In genomic region chr4:33786958-33787357, GRCm38 (mm10) we compare ENCODE assay signal across 22 mouse cellular contexts.
DNase-seq lines count a peak whose midpoint lies in the region; ATAC-seq lines count a peak whose summit lies in the region.
"Had no signal": no experiment of that assay in that cellular context is flagged by ENCODE, and none has a peak within 500 bp of the region (broad histone marks: within the 10 kb centered on the region; RNA-seq: fewer than 3 reads in every experiment).

No protein-coding gene starts in this region.

- no peaks in the 10 kb centered on the region for H3K36me3 ChIP-seq in liver, embryonic 11.5 days (ENCODE audit: control insufficient read depth, insufficient read depth, low read length)
- H3K36me3 ChIP-seq: embryonic facial prominence, embryonic 13.5 days; forebrain, embryonic 12.5 days; heart, embryonic 13.5 days had no signal

- no peaks in the 10 kb centered on the region for H3K4me1 ChIP-seq in liver, embryonic 11.5 days (replicated peaks; ENCODE audit: control insufficient read depth, insufficient read depth, low read length)
- H3K4me1 ChIP-seq: embryonic facial prominence, embryonic 13.5 days; heart, embryonic 13.5 days had no signal

- H3K27ac ChIP-seq in liver, embryonic 11.5 days (ENCODE audit: low read depth, low read length), result no peak overlapping the region
- H3K27ac ChIP-seq: embryonic facial prominence, embryonic 13.5 days; forebrain, embryonic 12.5 days; gastrocnemius, adult 2 months; heart, embryonic 13.5 days had no signal

- ATAC-seq in liver, embryonic 11.5 days (replicated peaks; ENCODE audit: low FRiP score), result peak; percentile 41; the same call in 1 of the 2 replicates
- ATAC-seq in granulocyte monocyte progenitor cell, adult 5-6 weeks (replicated peaks; ENCODE audit: poor library complexity, severe bottlenecking), result peak; percentile 89
- ATAC-seq in megakaryocyte progenitor cell, adult 5-6 weeks (replicated peaks; ENCODE audit: poor library complexity), result peak; percentile 98
- ATAC-seq in megakaryocyte, adult 5-6 weeks (ENCODE audit: poor library complexity, severe bottlenecking), result no peak
- ATAC-seq in CD4-positive, CD25-positive, alpha-beta regulatory T cell, adult 4 months, result no peak
- ATAC-seq: forebrain, embryonic 16.5 days; hindbrain, embryonic 16.5 days; inflammation-experienced regulatory T-cells, adult 6 months; intestine, postnatal 0 days had no signal

- H3K9ac ChIP-seq in liver, embryonic 11.5 days (ENCODE audit: low read depth, low read length), result no peak overlapping the region
- H3K9ac ChIP-seq: embryonic facial prominence, embryonic 13.5 days; forebrain, embryonic 12.5 days; heart, embryonic 13.5 days had no signal

- H3K4me2 ChIP-seq in liver, embryonic 11.5 days, result no peak overlapping the region
- H3K4me2 ChIP-seq: embryonic facial prominence, embryonic 13.5 days; forebrain, embryonic 12.5 days; heart, embryonic 13.5 days had no signal

- no peak overlapping the region for H3K4me3 ChIP-seq in liver, embryonic 11.5 days (ENCODE audit: low read depth, low read length)
- H3K4me3 ChIP-seq: embryonic facial prominence, embryonic 13.5 days; forebrain, embryonic 12.5 days; gastrocnemius, adult 2 months; heart, embryonic 13.5 days had no signal

- no peaks in the 10 kb centered on the region for H3K27me3 ChIP-seq in liver, embryonic 11.5 days (replicated peaks; ENCODE audit: control insufficient read depth, insufficient read depth, low read length)
- H3K27me3 ChIP-seq: CH12.LX; embryonic facial prominence, embryonic 13.5 days; forebrain, embryonic 12.5 days; heart, embryonic 13.5 days had no signal

- no peaks in the 10 kb centered on the region for H3K9me3 ChIP-seq in liver, embryonic 11.5 days (ENCODE audit: control insufficient read depth, low read length)
- H3K9me3 ChIP-seq: embryonic facial prominence, embryonic 13.5 days; forebrain, embryonic 12.5 days; heart, embryonic 13.5 days had no signal

- no peak for DNase-seq in liver, embryonic 11.5 days (ENCODE audit: low spot score)
- DNase-seq in liver, result no peak
- no peak for DNase-seq in layer of hippocampus, postnatal 36 days
- DNase-seq: adrenal gland, postnatal 10 days; cerebellum, adult 2 months; cerebellum, postnatal 10 days; gastrocnemius, adult 2 months; gastrocnemius, postnatal 25 days; heart, adult 11 months; heart, postnatal 36 days had no signal

- WGBS in liver, embryonic 11.5 days, result 50% methylated on average over 4 of the region's 4 CpGs

Comparison
In these comparisons a context has a peak if more than half of its experiments do, and no peak if none do; other contexts are left out.
1. ATAC-seq: peak in liver, embryonic 11.5 days (single experiment), granulocyte monocyte progenitor cell, adult 5-6 weeks (single experiment) and megakaryocyte progenitor cell, adult 5-6 weeks (single experiment); none in megakaryocyte, adult 5-6 weeks (single experiment) and CD4-positive, CD25-positive, alpha-beta regulatory T cell, adult 4 months (single experiment).